Mouse (Mus musculus) small intestine, adult 2 months (tissue): ENCODE results near the gene Aff3. TPM values are rescaled to one million over a fixed set of nuclear protein-coding genes. Genes with fewer than 3 reads are reported as not detected.

Experiments
- H3K27ac ChIP-seq: fragments of 200-500 bp; 2 replicates; pipeline ENCODE4 v1.5.1; 2012; ENCODE audit warnings: low read depth, low read length, control low read depth, inconsistent platforms; ENCODE audit not compliant: insufficient read depth
- H3K27me3 ChIP-seq: fragments of 200-500 bp; 2 replicates; pipeline ENCODE4 v1.6.1; 2012; ENCODE audit warnings: mild to moderate bottlenecking, moderate library complexity, low read length, inconsistent platforms; ENCODE audit not compliant: control insufficient read depth, insufficient read depth
- H3K36me3 ChIP-seq: fragments of 200-500 bp; 2 replicates; pipeline ENCODE4 v1.6.1; 2012; ENCODE audit warnings: mild to moderate bottlenecking, low read length, control low read depth, inconsistent platforms; ENCODE audit not compliant: control insufficient read depth, insufficient read depth
- H3K4me1 ChIP-seq: fragments of 200-500 bp; 2 replicates; pipeline ENCODE4 v1.6.1; 2012; ENCODE audit warnings: low read length, inconsistent platforms, mixed read lengths; ENCODE audit not compliant: control insufficient read depth, insufficient read depth, insufficient read length
- H3K4me3 ChIP-seq: fragments of 200-500 bp; 2 replicates; pipeline ENCODE4 v1.5.1; 2012; ENCODE audit warnings: low read depth, mild to moderate bottlenecking, control low read depth, inconsistent platforms, low read length, moderate library complexity
- CTCF ChIP-seq: fragments of 200-500 bp; IDR thresholded peaks from 2 replicates; pipeline ENCODE4 v1.5.1; 2012; ENCODE audit warnings: low read depth, mild to moderate bottlenecking, control low read depth, inconsistent platforms, low read length, moderate library complexity, mixed read lengths; ENCODE audit not compliant: insufficient replicate concordance, insufficient read length; ENCODE audit errors: extremely low read depth
- POLR2A ChIP-seq: fragments of 200-500 bp; IDR thresholded peaks from 2 replicates; pipeline ENCODE4 v1.6.1; 2012; ENCODE audit warnings: low read depth, mild to moderate bottlenecking, control low read depth, inconsistent platforms, low read length, moderate library complexity
- WGBS: fragments of 180-500 bp; shearing (Covaris S2); methylation state at CpG from one replicate; pipeline ENCODE4 v1.1.7; 2018; 5-methylcytosine and 5-hydroxymethylcytosine counted together
- polyA plus RNA-seq: library from polyadenylated mRNA; depleted of rRNA; stranded (reverse); fragments of >200 nt; gene quantifications from 2 replicates; pipeline ENCODE4 v1.2.3, GENCODE M21; 2012

Aff3 gene
- polyA plus RNA-seq, 1 experiment = 1.5 TPM

DNA sequence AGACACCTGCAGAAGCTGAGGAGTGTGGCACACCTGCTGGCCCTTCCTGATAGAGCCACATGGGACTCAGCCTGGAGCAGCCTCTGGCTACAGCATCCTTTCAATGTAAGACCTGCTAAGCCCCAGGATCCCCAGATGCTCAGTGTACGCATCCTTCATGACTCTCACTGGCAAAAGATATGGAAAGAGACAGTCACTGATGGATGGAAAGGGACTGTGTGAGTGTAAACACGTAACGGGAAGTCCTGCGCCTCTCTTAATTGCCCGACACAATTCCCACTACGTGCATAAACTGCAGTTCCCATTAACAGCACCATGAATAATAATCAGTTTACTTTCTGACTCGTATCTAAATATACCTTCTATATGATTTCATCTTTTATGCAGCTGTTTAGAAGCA is 275.2 kb downstream of the Aff3 start:
- no peaks in the 10 kb centered on the region for H3K36me3 ChIP-seq
- no peak overlapping the region for H3K4me3 ChIP-seq
- no peak for TF ChIP-seq CTCF
- no peak for TF ChIP-seq POLR2A
- no peaks in the 10 kb centered on the region for H3K27me3 ChIP-seq
- no peaks in the 10 kb centered on the region for H3K4me1 ChIP-seq
- no peak overlapping the region for H3K27ac ChIP-seq
- 76% methylated on average over 7 of the region's 7 CpGs for WGBS

DNA sequence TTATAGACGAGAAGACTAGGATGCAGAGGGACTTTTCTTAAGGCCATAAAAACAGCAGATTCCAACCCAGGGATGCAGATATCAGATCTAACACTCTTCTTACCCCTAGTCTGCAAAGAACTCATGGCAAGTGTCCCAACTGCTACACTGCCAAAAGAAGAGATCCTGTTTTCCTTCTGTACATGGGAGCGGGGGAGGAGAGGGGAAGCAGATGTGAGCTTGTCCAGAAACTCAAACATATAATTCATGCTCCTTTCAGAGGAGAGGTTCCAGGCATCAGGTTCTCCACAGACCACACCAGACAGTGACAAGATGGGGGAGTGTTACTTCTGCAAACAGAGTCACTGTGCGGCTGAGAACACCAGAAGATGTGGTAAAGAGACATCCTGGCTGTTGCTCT is 276.3 kb downstream of the Aff3 start:
- TF ChIP-seq POLR2A (no peak), CTCF (no peak)
- no peaks in the 10 kb centered on the region for H3K36me3 ChIP-seq
- WGBS = 79% methylated on average over 3 of the region's 3 CpGs
- no peaks in the 10 kb centered on the region for H3K27me3 ChIP-seq
- H3K4me1 ChIP-seq = no peaks in the 10 kb centered on the region
- H3K27ac ChIP-seq = no peak overlapping the region
- H3K4me3 ChIP-seq = no peak overlapping the region

DNA sequence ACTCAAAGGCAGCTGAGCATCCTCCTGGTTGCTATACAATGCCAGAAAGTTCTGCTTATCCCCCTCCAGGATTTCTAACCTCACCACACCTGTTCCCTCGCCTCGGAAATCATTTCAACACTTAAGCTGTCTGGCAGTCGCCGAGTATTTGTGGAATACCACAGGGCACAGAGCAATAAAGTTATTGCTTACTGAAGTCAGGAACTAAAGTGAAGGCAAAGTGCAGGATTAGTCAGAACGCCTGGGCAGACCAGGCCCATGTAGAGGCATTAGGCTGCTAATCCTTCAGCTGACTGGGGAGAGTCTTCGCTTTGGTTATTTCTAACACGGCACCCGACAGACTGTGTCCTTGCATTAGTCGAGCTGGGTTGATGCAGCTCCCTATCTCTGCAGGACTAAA is 277.3 kb downstream of the Aff3 start:
- no peaks in the 10 kb centered on the region for H3K36me3 ChIP-seq
- 35% methylated on average over 9 of the region's 9 CpGs for whole genome bisulfite sequencing

DNA sequence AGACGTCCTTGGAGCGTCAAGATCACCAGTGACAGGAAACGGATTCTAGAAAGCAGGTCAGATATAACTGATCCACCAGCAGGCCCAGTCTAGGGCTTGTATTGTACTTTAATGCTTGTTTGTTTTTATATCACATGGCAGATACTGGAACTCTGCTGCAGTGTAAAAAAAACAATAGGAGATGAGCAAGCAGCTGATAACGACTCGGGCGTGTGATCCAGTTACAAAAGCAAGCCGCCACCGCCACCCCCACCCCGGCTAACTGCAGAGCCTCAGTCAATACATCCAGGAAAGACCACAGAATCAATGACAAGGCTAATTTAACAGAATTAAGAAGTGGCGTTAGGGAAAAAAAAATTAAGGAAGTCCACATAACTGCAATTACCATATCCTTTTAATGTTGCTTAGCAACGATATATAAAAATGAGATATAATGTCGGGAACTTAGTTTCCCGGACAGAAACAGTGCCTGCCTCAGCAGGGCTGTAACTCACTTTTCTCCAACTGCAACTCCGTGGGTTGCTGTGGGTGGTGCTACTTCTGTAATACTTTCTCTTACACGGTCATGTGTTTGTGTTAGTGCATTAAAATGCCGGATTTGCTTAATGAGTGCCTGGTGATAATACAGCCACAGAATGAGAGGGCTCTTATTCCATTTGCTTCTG is 280.2 kb downstream of the Aff3 start:
- TF ChIP-seq POLR2A (no peak), CTCF (no peak)
- WGBS = 29% methylated on average over 16 of the region's 16 CpGs
- Histone ChIP-seq H3K4me3 (no peak overlapping the region), H3K4me1 (no peaks in the 10 kb centered on the region), H3K27me3 (no peaks in the 10 kb centered on the region), H3K27ac (no peak overlapping the region), H3K36me3 (no peaks in the 10 kb centered on the region)

More for the DNA sequence above, 277.3 kb downstream of the Aff3 start:
- no peak overlapping the region for H3K27ac ChIP-seq
- no peaks in the 10 kb centered on the region for H3K4me1 ChIP-seq
- no peak for TF ChIP-seq CTCF
- TF ChIP-seq POLR2A = no peak
- no peak overlapping the region for H3K4me3 ChIP-seq
- H3K27me3 ChIP-seq = no peaks in the 10 kb centered on the region

DNA sequence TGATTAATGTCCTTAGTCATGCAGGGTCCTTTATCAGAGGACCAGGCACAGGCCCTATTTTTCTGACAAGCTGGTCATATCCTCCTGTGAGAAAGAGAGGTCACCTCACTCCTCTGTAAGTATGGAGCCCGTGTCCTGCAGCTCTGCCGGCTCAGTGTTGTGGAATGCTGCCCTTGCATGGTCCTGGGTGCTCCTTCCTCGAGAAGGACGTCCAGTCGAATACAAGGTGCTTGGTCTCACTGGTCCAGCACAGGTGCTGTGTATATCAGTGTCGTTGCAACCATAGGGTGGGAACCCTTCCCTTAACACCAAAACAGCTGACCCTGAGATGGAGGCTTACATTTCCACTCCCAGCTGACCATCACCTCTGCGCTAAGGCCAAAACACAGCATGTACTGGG is 280.7 kb downstream of the Aff3 start:
- Histone ChIP-seq H3K27me3 (no peaks in the 10 kb centered on the region), H3K4me3 (no peak overlapping the region), H3K27ac (no peak overlapping the region), H3K36me3 (no peaks in the 10 kb centered on the region), H3K4me1 (no peaks in the 10 kb centered on the region)
- TF ChIP-seq POLR2A (no peak), CTCF (no peak)
- WGBS = 71% methylated on average over 7 of the region's 7 CpGs

DNA sequence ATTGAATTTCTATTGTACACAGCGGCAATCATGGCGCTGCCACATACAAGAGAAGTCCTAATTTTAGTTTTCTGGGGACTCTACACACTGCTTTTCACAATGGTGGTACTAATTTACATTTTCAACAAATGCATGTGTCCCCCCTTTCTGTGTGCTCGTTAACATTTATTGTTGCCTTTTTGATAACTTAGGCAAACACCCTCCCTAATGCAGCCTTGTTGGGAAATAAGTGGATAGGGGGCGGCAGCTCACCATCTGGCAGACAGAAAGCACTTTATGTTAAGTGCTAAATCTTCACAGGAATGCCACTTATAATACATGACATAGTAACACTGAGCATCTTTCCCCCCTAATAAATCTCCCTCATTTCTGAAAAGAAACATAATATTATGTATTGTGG is 282.1 kb downstream of the Aff3 start:
- no peaks in the 10 kb centered on the region for H3K36me3 ChIP-seq
- no peak overlapping the region for H3K27ac ChIP-seq
- H3K4me1 ChIP-seq = no peaks in the 10 kb centered on the region
- no peak overlapping the region for H3K4me3 ChIP-seq
- no peaks in the 10 kb centered on the region for H3K27me3 ChIP-seq
- TF ChIP-seq CTCF (no peak), POLR2A (no peak)
- 63% methylated on average over 4 of the region's 4 CpGs for WGBS

DNA sequence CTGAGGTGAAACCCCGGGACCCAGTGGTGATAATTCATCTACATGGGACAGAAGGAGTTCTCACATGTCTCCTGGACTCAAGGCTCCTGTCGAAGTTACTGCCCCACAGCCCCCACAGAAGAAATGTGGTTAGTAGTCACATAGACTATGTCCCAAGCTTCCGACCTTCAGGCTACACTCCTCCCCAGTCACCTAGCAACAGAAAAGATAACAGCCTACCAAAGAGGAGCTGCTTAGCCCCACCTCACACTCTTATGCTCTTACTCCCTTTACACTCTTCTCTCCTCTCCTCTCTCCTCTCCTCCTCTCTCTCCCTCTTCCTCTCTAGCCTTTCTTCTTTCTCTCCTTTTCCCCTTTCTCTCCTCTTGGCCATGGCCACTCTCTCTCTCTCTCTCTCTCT is 286.8 kb downstream of the Aff3 start:
- Histone ChIP-seq H3K27me3 (no peaks in the 10 kb centered on the region), H3K4me1 (no peaks in the 10 kb centered on the region), H3K36me3 (no peaks in the 10 kb centered on the region), H3K27ac (no peak overlapping the region), H3K4me3 (no peak overlapping the region)
- 60% methylated on average over 3 of the region's 3 CpGs for WGBS
- TF ChIP-seq CTCF = no peak
- no peak for TF ChIP-seq POLR2A
